Mouse (Mus musculus) thymus, adult 18-20 months (tissue): ENCODE measurements around the gene Stxbp2.
A peak's percentile ranks its signal among the peaks of the same experiment; 100 is the strongest.

Experiments used
- DNase-seq, 2 experiments: peaks; one replicate each; pipeline ENCODE4 v3.0.0; 2022; ENCODE audit warnings: mixed read lengths in 2 of 2

Stxbp2 gene

GRCm38 (mm10) chr8:3645804-3646203 lies 15.0 kb downstream of the Stxbp2 start:
- peak; percentile 18 to 26 for DNase-seq

- DNase-seq, result no peak
Observed at GRCm38 (mm10) chr8:3646824-3647531, 16.2 kb downstream of the Stxbp2 start.

GRCm38 (mm10) chr8:3647561-3647960 lies 16.8 kb downstream of the Stxbp2 start:
- DNase-seq, result no peak

- no peak for DNase-seq
Observed at GRCm38 (mm10) chr8:3648268-3648667, 17.5 kb downstream of the Stxbp2 start.

- no peak for DNase-seq
Observed at GRCm38 (mm10) chr8:3648990-3649389, 18.2 kb downstream of the Stxbp2 start.

GRCm38 (mm10) chr8:3652845-3653244 lies 22.1 kb downstream of the Stxbp2 start:
- DNase-seq, result no peak

- DNase-seq, result no peak
Observed at GRCm38 (mm10) chr8:3654726-3655508, 24.2 kb downstream of the Stxbp2 start.

- no peak for DNase-seq
Observed at GRCm38 (mm10) chr8:3655526-3655925, 24.8 kb downstream of the Stxbp2 start, which contains the start of gene Retn. TSS of gene Retn (plus strand) at chr8:3655770.

GRCm38 (mm10) chr8:3656725-3657381 lies 26.1 kb downstream of the Stxbp2 start:
- DNase-seq, result no peak

GRCm38 (mm10) chr8:3660889-3661288 lies 30.1 kb downstream of the Stxbp2 start:
- DNase-seq, result no peak

- DNase-seq, result no peak
Observed at GRCm38 (mm10) chr8:3664405-3664804, 33.6 kb downstream of the Stxbp2 start.

GRCm38 (mm10) chr8:3665507-3665906 lies 34.8 kb downstream of the Stxbp2 start, which contains the start of gene Mcemp1:
TSS of gene Mcemp1 (plus strand) at chr8:3665754.
- DNase-seq, result no peak

GRCm38 (mm10) chr8:3670388-3670787 lies 39.6 kb downstream of the Stxbp2 start:
- no peak for DNase-seq

GRCm38 (mm10) chr8:3671980-3672491 lies 41.3 kb downstream of the Stxbp2 start, which contains the start of gene Fcor:
TSS of gene Fcor (minus strand) at chr8:3672362.
- DNase-seq, result peak; percentile 73 to 75

- DNase-seq, result no peak
Observed at GRCm38 (mm10) chr8:3674671-3675070, 43.9 kb downstream of the Stxbp2 start.

- DNase-seq, result peak; percentile 88 to 92
Observed at GRCm38 (mm10) chr8:3676131-3676992, 45.6 kb downstream of the Stxbp2 start, which contains the start of gene Trappc5. TSS of gene Trappc5 (plus strand) at chr8:3676299.

GRCm38 (mm10) chr8:3676993-3677579 lies 46.3 kb downstream of the Stxbp2 start:
- DNase-seq, result no peak

GRCm38 (mm10) chr8:3678831-3679230 lies 48.1 kb downstream of the Stxbp2 start:
- no peak for DNase-seq

GRCm38 (mm10) chr8:3679236-3679635 lies 48.5 kb downstream of the Stxbp2 start:
- DNase-seq, result no peak

GRCm38 (mm10) chr8:3679656-3680055 lies 48.9 kb downstream of the Stxbp2 start:
- DNase-seq, result no peak

GRCm38 (mm10) chr8:3682435-3682834 lies 51.7 kb downstream of the Stxbp2 start:
- no peak for DNase-seq
